Mouse (Mus musculus): ENCODE data around the gene Hist1h4j. TPM values are rescaled to one million over a fixed set of nuclear protein-coding genes. Genes with fewer than 3 reads are reported as not detected.
"Not testable (repeated sequence)": the region's sequence is repeated elsewhere in the genome, so short reads cannot be mapped to it uniquely, and the experiment has no call there.

Hist1h4j gene
- polyA plus RNA-seq, 1 experiment from 2014 or later = 0.40 TPM

DNA sequence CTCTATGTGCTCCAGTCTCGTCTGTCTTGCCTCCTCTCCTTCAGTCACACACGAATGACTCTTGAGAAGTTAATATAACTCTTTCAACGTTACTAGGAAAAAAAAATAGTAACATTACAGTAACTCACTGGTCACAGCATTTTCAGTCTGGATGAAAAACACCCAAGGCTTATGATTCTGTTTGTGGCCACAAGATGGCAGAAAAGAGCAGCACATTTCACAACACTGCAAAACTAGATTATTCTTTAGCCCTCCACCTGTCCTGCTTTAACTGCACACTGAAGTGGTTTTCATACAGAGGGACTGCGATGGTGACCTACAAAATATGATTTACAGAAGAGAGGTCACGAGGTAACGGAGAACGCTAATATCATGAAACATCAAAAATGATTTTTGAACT lies 20.1 kb upstream of the Hist1h4j start:
- Histone ChIP-seq H3K4me1 (replicated peaks; ENCODE audit: control insufficient read depth, insufficient read depth, low read length) (peaks cover 11% of the 10 kb centered on the region), H3K4me3 (ENCODE audit: low read depth, low read length) (peak overlapping the region; percentile 41), H3K4me2 (replicated peaks; ENCODE audit: low read depth) (peak overlapping the region; percentile 77), H3K27me3 (replicated peaks; ENCODE audit: control insufficient read depth, insufficient read depth, low read length) (no peaks in the 10 kb centered on the region), H3K9ac (ENCODE audit: low read depth, low read length) (no peak overlapping the region), H3K36me3 (ENCODE audit: control insufficient read depth, insufficient read depth) (no peaks in the 10 kb centered on the region), H3K27ac (ENCODE audit: low read depth, low read length) (no peak overlapping the region), H3K9me3 (ENCODE audit: control insufficient read depth) (no peaks in the 10 kb centered on the region)
- peak; percentile 93 for TF ChIP-seq CTCF (IDR thresholded peaks at IDR 0.05; ENCODE audit: low read depth)
- ATAC-seq = no peak
- 2% methylated on average over 7 of the region's 7 CpGs for WGBS

DNA sequence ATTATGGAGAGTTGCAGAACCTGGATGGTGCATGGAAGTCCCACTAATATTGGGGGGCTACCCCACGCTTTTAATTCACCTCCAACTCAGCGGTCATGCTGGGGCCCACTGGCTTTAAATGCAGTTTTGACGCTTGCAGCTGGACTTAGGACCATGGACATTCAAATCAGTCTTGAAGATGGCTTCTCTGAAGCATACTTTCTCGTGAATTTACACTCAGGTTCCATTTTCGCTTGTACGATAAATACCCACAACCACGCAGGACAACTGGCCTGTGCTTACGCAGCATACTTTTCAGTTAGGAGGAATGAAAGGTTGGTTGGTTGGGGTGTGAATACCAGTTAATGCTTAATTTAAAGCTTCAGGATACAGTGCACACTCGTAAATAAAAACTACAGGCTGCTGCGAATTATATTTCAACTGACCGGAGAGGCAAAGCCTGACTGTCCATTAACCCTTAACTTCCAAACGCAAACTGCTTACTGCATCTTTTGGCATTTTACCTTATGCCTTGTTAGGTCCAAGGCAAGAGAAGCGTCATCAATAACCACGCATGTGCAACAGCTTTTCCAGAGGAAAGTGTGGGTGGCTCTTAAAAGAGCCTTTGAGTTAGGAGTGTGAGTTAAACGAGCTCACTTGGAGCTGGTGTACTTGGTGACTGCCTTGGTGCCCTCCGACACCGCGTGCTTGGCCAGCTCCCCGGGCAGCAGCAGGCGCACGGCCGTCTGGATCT lies 19.6 kb upstream of the Hist1h4j start:
- Histone ChIP-seq H3K4me1 (replicated peaks; ENCODE audit: control insufficient read depth, insufficient read depth, low read length) (peaks cover 11% of the 10 kb centered on the region), H3K9ac (ENCODE audit: low read depth, low read length) (0 out of 2 replicates have a peak overlapping the region, but pooled peaks have one; percentile 31), H3K27ac (ENCODE audit: low read depth, low read length) (peak overlapping the region; percentile 46; the same call in 1 of the 2 replicates), H3K4me2 (replicated peaks; ENCODE audit: low read depth) (peak overlapping the region; percentile 77), H3K4me3 (ENCODE audit: low read depth, low read length) (peak overlapping the region; percentile 41), H3K9me3 (ENCODE audit: control insufficient read depth) (no peaks in the 10 kb centered on the region), H3K36me3 (ENCODE audit: control insufficient read depth, insufficient read depth) (no peaks in the 10 kb centered on the region), H3K27me3 (replicated peaks; ENCODE audit: control insufficient read depth, insufficient read depth, low read length) (no peaks in the 10 kb centered on the region)
- WGBS = under 1% methylated on average over 21 of the region's 22 CpGs
- no peak for ATAC-seq
- TF ChIP-seq CTCF (IDR thresholded peaks at IDR 0.05; ENCODE audit: low read depth) = no peak

DNA sequence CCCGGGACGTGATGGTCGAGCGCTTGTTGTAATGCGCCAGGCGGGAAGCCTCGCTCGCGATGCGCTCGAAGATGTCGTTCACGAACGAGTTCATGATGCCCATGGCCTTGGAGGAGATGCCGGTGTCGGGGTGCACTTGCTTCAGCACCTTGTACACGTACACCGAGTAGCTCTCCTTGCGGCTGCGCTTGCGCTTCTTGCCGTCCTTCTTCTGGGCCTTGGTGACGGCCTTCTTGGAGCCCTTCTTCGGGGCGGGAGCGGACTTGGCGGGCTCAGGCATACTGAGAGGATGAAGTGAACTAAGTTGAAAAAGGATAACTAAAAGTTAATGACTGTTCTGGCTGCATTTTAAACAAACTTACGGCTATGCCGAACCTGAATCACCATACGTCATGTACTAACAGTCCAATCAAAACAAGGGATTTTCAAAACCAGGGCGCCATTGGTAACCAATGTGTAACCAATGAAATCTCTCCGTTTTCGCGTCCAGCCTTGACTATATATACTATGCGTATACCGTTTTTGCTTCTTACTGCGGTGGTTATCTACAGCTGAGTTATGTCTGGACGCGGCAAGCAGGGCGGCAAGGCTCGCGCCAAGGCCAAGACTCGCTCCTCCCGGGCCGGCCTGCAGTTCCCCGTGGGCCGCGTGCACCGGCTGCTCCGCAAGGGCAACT lies 18.9 kb upstream of the Hist1h4j start, which contains the start of the genes Hist1h2bl and Hist1h2ai:
Hist1h2bl (minus strand) TSS at position 280 of the 676 bp plus-strand sequence.
Hist1h2ai (plus strand) TSS at position 559 of the 676 bp plus-strand sequence.
- H3K4me3 ChIP-seq (ENCODE audit: low read depth, low read length) = peak within 1 kb of the TSS; percentile 41
- H3K36me3 ChIP-seq (ENCODE audit: control insufficient read depth, insufficient read depth); H3K27me3 ChIP-seq (replicated peaks; ENCODE audit: control insufficient read depth, insufficient read depth, low read length); H3K9me3 ChIP-seq (ENCODE audit: control insufficient read depth): not testable (repeated sequence)
- H3K4me2 ChIP-seq (replicated peaks; ENCODE audit: low read depth) = peak within 1 kb of the TSS; percentile 77
- peaks cover 11% of the 10 kb centered on the region for H3K4me1 ChIP-seq (replicated peaks; ENCODE audit: control insufficient read depth, insufficient read depth, low read length)
- WGBS = under 1% methylated on average over 27 of the region's 50 CpGs
- H3K9ac ChIP-seq (ENCODE audit: low read depth, low read length) = peak within 1 kb of the TSS; percentile 49
- peak; percentile 89 for ATAC-seq
- H3K27ac ChIP-seq (ENCODE audit: low read depth, low read length) = peak within 1 kb of the TSS; percentile 80

DNA sequence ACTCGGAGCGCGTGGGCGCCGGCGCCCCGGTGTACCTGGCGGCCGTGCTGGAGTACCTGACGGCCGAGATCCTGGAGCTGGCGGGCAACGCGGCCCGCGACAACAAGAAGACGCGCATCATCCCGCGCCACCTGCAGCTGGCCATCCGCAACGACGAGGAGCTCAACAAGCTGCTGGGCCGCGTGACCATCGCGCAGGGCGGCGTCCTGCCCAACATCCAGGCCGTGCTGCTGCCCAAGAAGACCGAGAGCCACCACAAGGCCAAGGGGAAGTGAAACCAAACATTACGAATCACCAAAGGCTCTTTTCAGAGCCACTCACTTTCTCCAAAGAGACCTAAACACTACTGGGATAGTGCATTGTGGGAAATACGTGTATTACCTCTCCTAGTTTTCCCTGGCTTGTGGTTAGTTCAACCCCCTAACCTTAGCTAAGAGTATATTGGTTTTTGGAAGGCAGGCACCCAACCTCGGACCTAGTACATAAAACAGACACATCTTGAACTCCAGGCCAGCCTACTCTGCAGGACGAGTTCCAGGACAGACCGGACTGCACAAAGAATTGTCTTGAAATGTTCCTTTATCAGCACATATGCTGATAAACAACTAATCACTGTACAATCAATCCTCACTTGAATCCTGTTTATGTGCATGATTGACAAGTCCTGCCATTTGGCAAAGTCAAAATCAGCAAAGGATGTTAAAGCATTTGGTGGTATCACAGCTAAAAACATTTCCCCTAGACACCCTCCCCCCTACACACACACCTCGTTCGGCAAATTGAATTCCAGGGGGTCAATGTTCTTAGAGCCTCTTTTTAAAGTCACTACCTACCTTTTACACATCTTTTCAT lies 18.1 kb upstream of the Hist1h4j start:
- Histone ChIP-seq H3K4me1 (replicated peaks; ENCODE audit: control insufficient read depth, insufficient read depth, low read length) (peaks cover 11% of the 10 kb centered on the region), H3K27ac (ENCODE audit: low read depth, low read length) (peak overlapping the region; percentile 80), H3K4me3 (ENCODE audit: low read depth, low read length) (peak overlapping the region; percentile 41), H3K9ac (ENCODE audit: low read depth, low read length) (peak overlapping the region; percentile 49), H3K4me2 (replicated peaks; ENCODE audit: low read depth) (peak overlapping the region; percentile 77)
- under 1% methylated on average over 9 of the region's 38 CpGs for WGBS
- not testable (repeated sequence) for H3K36me3 ChIP-seq (ENCODE audit: control insufficient read depth, insufficient read depth); H3K27me3 ChIP-seq (replicated peaks; ENCODE audit: control insufficient read depth, insufficient read depth, low read length); H3K9me3 ChIP-seq (ENCODE audit: control insufficient read depth)
- peak; percentile 42 for ATAC-seq

DNA sequence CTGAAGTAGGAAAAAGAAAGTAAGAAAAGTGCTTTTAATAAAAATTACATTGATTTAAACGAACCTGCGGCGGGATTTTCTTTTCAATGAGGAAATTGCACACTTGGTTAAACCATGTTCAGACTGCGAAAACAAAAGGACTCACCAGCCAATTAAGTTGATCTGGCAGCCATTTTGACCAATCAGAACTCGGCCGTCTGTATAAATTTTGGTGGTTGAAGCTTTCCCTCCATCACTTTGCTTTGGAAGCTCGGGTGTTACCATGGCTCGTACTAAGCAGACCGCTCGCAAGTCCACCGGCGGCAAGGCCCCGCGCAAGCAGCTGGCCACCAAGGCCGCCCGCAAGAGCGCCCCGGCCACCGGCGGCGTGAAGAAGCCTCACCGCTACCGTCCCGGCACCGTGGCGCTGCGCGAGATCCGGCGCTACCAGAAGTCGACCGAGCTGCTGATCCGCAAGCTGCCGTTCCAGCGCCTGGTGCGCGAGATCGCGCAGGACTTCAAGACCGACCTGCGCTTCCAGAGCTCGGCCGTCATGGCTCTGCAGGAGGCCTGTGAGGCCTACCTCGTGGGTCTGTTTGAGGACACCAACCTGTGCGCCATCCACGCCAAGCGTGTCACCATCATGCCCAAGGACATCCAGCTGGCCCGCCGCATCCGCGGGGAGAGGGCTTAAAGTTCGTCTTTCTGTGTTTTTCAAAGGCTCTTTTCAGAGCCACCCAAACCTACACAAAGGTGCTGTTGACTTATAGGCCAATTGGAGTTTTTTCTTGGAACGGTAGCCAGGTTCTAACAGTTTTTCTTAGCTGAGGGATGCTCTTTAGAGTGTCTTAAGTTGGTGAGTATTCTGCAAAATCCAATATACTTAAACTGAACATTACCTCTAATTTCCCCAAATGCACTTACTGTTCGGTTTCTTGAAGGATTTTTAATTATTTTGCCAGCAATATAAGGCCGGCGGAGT lies 17.2 kb upstream of the Hist1h4j start, which contains the start of gene Hist1h3h:
Hist1h3h (plus strand) TSS at position 263 of the 961 bp plus-strand sequence.
- WGBS = 2% methylated on average over 24 of the region's 56 CpGs

More for the DNA sequence above, 17.2 kb upstream of the Hist1h4j start, which contains the start of gene Hist1h3h:
- ATAC-seq = peak; percentile 31
- H3K4me2 ChIP-seq (replicated peaks; ENCODE audit: low read depth) = peak within 1 kb of the TSS; percentile 77
- not testable (repeated sequence) for H3K9me3 ChIP-seq (ENCODE audit: control insufficient read depth); H3K36me3 ChIP-seq (ENCODE audit: control insufficient read depth, insufficient read depth); H3K27me3 ChIP-seq (replicated peaks; ENCODE audit: control insufficient read depth, insufficient read depth, low read length)
- peak within 1 kb of the TSS; percentile 49 for H3K9ac ChIP-seq (ENCODE audit: low read depth, low read length)
- peak within 1 kb of the TSS; percentile 41 for H3K4me3 ChIP-seq (ENCODE audit: low read depth, low read length)
- H3K27ac ChIP-seq (ENCODE audit: low read depth, low read length) = peak within 1 kb of the TSS; percentile 80
- peaks cover 11% of the 10 kb centered on the region for H3K4me1 ChIP-seq (replicated peaks; ENCODE audit: control insufficient read depth, insufficient read depth, low read length)

Data from intestine, postnatal 0 days (tissue).